Mouse (Mus musculus) G1E (cell line): Measurements from ENCODE around the gene Olfr465-ps1.

Source experiments
- POLR2AphosphoS5 ChIP-seq: IDR thresholded peaks from 2 replicates; pipeline ENCODE4 v1.6.1; 2012; ENCODE audit warnings: low read depth, low read length, inconsistent platforms; ENCODE audit not compliant: insufficient replicate concordance
- TAL1 ChIP-seq: conservative IDR thresholded peaks from 2 replicates; pipeline ENCODE4 v1.6.1; 2012; ENCODE audit warnings: low read depth, low read length, inconsistent platforms, mixed read lengths

- TF ChIP-seq TAL1 (no peak), POLR2AphosphoS5 (no peak)
Measured at GRCm38 (mm10) chr13:65101232-65101631, 36.7 kb upstream of the Olfr465-ps1 start.
